Mouse (Mus musculus) 3T3-L1 (cell line): Measurements from ENCODE around the gene Armh2.

Experiments
- DNase-seq: peaks from one replicate; pipeline ENCODE4 v3.0.0-alpha.2; 2015; ENCODE audit warnings: low read depth, low spot score

The Armh2 gene

GRCm38 (mm10) chr13:24741028-24741427, at the start of gene Armh2:
TSS of gene Armh2 (plus strand) at chr13:24741232.
- DNase-seq = no peak

GRCm38 (mm10) chr13:24693312-24693711, 47.7 kb upstream of the Armh2 start:
- DNase-seq = no peak

GRCm38 (mm10) chr13:24698746-24699145, 42.3 kb upstream of the Armh2 start:
- DNase-seq = no peak

GRCm38 (mm10) chr13:24702128-24702527, 38.9 kb upstream of the Armh2 start:
- DNase-seq = no peak

- DNase-seq = no peak
These were observed 31.2 kb upstream of the Armh2 start for GRCm38 (mm10) chr13:24709656-24710396.

- DNase-seq = no peak
These were observed 30.1 kb upstream of the Armh2 start for GRCm38 (mm10) chr13:24710968-24711367.

- no peak for DNase-seq
These were observed 28.4 kb upstream of the Armh2 start for GRCm38 (mm10) chr13:24712581-24713130.

GRCm38 (mm10) chr13:24713434-24714000, 27.5 kb upstream of the Armh2 start:
- DNase-seq = peak; percentile 85

GRCm38 (mm10) chr13:24714360-24714885, 26.6 kb upstream of the Armh2 start:
- DNase-seq = no peak

GRCm38 (mm10) chr13:24715601-24716000, 25.4 kb upstream of the Armh2 start:
- no peak for DNase-seq

GRCm38 (mm10) chr13:24716441-24716840, 24.6 kb upstream of the Armh2 start:
- no peak for DNase-seq

GRCm38 (mm10) chr13:24717677-24718076, 23.4 kb upstream of the Armh2 start:
- no peak for DNase-seq

- DNase-seq = no peak
These were observed 19.5 kb upstream of the Armh2 start for GRCm38 (mm10) chr13:24721502-24721901.

GRCm38 (mm10) chr13:24723699-24724394, 17.2 kb upstream of the Armh2 start:
- no peak for DNase-seq

- no peak for DNase-seq
These were observed 16.7 kb upstream of the Armh2 start for GRCm38 (mm10) chr13:24724395-24724759.

- no peak for DNase-seq
These were observed 11.9 kb upstream of the Armh2 start for GRCm38 (mm10) chr13:24729128-24729527.

GRCm38 (mm10) chr13:24734502-24734901, 6.5 kb upstream of the Armh2 start:
- DNase-seq = no peak

GRCm38 (mm10) chr13:24735608-24736131, 5.4 kb upstream of the Armh2 start:
- peak; percentile 68 for DNase-seq

GRCm38 (mm10) chr13:24747823-24748222, 6.8 kb downstream of the Armh2 start:
- no peak for DNase-seq

GRCm38 (mm10) chr13:24750807-24751206, 9.8 kb downstream of the Armh2 start:
- no peak for DNase-seq

GRCm38 (mm10) chr13:24751396-24751795, 10.4 kb downstream of the Armh2 start:
- no peak for DNase-seq

- no peak for DNase-seq
These were observed 15.7 kb downstream of the Armh2 start for GRCm38 (mm10) chr13:24756756-24757155.
